Mouse (Mus musculus): ENCODE data around the gene H2al1e.
"Not testable (repeated sequence)": the region's sequence is repeated elsewhere in the genome, so short reads cannot be mapped to it uniquely, and the experiment has no call there.

- not testable (repeated sequence) for TF ChIP-seq POLR2A (IDR thresholded peaks at IDR 0.05; ENCODE audit: control insufficient read depth, low read depth, low read length); CTCF (IDR thresholded peaks at IDR 0.05; ENCODE audit: control insufficient read depth, insufficient read depth, insufficient replicate concordance, low read depth, low read length)
Observed at GRCm38 (mm10) chrX:11327522-11327921, 15.8 kb downstream of the H2al1e start, which contains the start of gene H2al1j.

Data from testis, adult 2 months (tissue).